Mouse (Mus musculus) olfactory bulb, adult 2 months (tissue): Measurements from ENCODE around the gene Gpr155.

Experiments used
- CTCF ChIP-seq: fragments of 200-500 bp; IDR thresholded peaks from 2 replicates; pipeline ENCODE4 v1.5.1; 2012; ENCODE audit warnings: low read depth, mild to moderate bottlenecking, low read length, moderate library complexity; ENCODE audit not compliant: insufficient read depth
- POLR2A ChIP-seq: fragments of 200-500 bp; IDR thresholded peaks from 2 replicates; pipeline ENCODE4 v1.6.1; 2012; ENCODE audit warnings: mild to moderate bottlenecking, low read depth, low read length, moderate library complexity; ENCODE audit not compliant: insufficient read depth

DNA sequence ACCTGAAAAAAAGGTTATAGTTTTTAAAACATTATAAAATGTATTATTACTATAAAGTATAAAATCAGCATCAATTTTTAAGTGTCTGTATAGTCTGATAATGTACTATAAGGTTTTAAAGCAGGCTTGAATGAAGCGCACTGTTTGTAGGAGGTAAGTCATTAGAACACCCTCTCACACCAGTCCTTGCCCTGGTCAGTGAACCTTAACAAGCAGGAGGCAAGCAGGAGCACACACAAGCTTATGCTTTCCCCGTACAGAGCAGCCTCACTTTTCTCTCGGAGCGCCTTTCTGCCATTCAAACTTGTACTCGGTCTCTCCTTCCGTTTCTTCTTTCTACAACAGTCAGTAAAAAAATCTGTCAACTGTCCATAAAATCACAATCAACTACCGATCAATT, 80.4 kb downstream of the Gpr155 start:
- no peak for TF ChIP-seq CTCF
- no peak for TF ChIP-seq POLR2A
